Mouse (Mus musculus): ENCODE measurements around the gene Hoxb5. TPM values are rescaled to one million over a fixed set of nuclear protein-coding genes. Genes with fewer than 3 reads are reported as not detected.

Hoxb5 gene
- polyA plus RNA-seq (2015; fragmentation: Nextera tagmentation; extraction: Ambion mirVana): not detected in 2 replicates

- Histone ChIP-seq H3K27me3 (replicated peaks; ENCODE audit: control insufficient read depth, insufficient read depth, low read length) (peaks cover 97% of the 10 kb centered on the region), H3K4me2 (ENCODE audit: low read length) (no peak within 1 kb of the TSS), H3K36me3 (ENCODE audit: control insufficient read depth, insufficient read depth) (no peaks in the 10 kb centered on the region), H3K4me1 (replicated peaks; ENCODE audit: control insufficient read depth, insufficient read depth, low read length) (no peaks in the 10 kb centered on the region; the same call in 1 of the 2 replicates), H3K9me3 (ENCODE audit: control insufficient read depth, low read length) (no peaks in the 10 kb centered on the region), H3K27ac (ENCODE audit: low read length) (no peak within 1 kb of the TSS), H3K9ac (replicated peaks; ENCODE audit: low read depth, low read length) (no peak within 1 kb of the TSS), H3K4me3 (replicated peaks; ENCODE audit: low read length) (no peak within 1 kb of the TSS)
- no peak for ATAC-seq
- 1% methylated on average over 69 of the region's 69 CpGs for WGBS
These were observed at the start of gene Hoxb5 for GRCm38 (mm10) chr11:96303151-96304099. Hoxb5 (plus strand) TSS chr11:96303336.

GRCm38 (mm10) chr11:96254221-96254620 is 48.9 kb upstream of the Hoxb5 start:
- H3K4me2 ChIP-seq (ENCODE audit: low read length): no peak overlapping the region
- peaks cover 94% of the 10 kb centered on the region for H3K27me3 ChIP-seq (replicated peaks; ENCODE audit: control insufficient read depth, insufficient read depth, low read length)
- no peak overlapping the region for H3K4me3 ChIP-seq (replicated peaks; ENCODE audit: low read length)
- peaks cover 3% of the 10 kb centered on the region; the same call in 1 of the 2 replicates for H3K9me3 ChIP-seq (ENCODE audit: control insufficient read depth, low read length)
- no peak overlapping the region for H3K27ac ChIP-seq (ENCODE audit: low read length)
- no peaks in the 10 kb centered on the region for H3K4me1 ChIP-seq (replicated peaks; ENCODE audit: control insufficient read depth, insufficient read depth, low read length)
- WGBS: 1% methylated on average over 11 of the region's 11 CpGs
- no peaks in the 10 kb centered on the region for H3K36me3 ChIP-seq (ENCODE audit: control insufficient read depth, insufficient read depth)
- H3K9ac ChIP-seq (replicated peaks; ENCODE audit: low read depth, low read length): no peak overlapping the region
- no peak for ATAC-seq

DNA sequence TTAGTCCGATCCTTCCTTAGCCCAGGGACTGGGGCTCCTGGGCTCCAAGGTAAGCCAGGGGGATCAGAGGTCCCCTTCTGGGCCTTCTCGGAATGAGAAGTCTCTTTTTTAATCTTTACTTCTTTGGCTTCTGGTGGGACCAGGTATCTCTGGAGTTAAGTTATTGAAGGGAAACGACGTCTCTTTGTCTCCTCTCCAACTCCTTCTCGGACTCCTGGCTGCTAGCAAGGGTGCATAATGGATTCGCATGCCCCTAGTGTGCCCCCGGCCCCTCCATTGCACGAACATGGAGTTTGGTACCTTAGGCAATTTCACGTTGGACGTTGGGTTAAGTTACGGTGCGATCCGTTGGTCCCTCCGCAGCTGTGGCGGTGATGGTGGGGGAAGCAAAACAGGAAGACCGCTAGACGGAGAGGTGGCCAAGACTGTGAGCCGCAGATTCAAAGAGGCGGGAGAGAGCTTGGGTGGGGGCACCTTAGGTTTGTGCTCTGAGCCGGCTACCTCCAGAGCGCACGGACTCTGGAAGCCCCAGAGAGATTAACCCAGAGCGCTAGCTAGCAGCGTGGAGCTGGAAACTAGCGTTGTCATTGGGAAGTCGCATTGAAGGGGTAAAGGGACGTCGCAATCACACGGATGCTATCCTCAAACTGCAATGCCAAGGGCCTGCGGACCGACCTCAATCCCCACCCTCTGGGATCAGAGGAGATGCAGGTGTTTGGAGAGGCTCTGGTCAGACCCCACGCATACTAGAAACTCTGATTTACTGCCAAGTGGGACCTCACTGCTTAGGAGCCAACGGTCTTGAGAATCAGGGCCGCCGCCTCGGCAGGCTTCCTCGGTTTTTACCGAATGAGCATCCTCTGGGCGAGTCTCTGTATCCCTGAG is 47.8 kb upstream of the Hoxb5 start:
- H3K27me3 ChIP-seq (replicated peaks; ENCODE audit: control insufficient read depth, insufficient read depth, low read length): peaks cover 94% of the 10 kb centered on the region
- under 1% methylated on average over 39 of the region's 39 CpGs for WGBS
- ATAC-seq: no peak
- no peaks in the 10 kb centered on the region for H3K36me3 ChIP-seq (ENCODE audit: control insufficient read depth, insufficient read depth)
- H3K27ac ChIP-seq (ENCODE audit: low read length): no peak overlapping the region
- no peak overlapping the region for H3K9ac ChIP-seq (replicated peaks; ENCODE audit: low read depth, low read length)
- H3K4me1 ChIP-seq (replicated peaks; ENCODE audit: control insufficient read depth, insufficient read depth, low read length): no peaks in the 10 kb centered on the region
- no peak overlapping the region for H3K4me2 ChIP-seq (ENCODE audit: low read length)
- H3K9me3 ChIP-seq (ENCODE audit: control insufficient read depth, low read length): no peaks in the 10 kb centered on the region
- H3K4me3 ChIP-seq (replicated peaks; ENCODE audit: low read length): no peak overlapping the region

GRCm38 (mm10) chr11:96255996-96256445 is 47.1 kb upstream of the Hoxb5 start:
- no peak for ATAC-seq
- no peak overlapping the region for H3K27ac ChIP-seq (ENCODE audit: low read length)
- H3K27me3 ChIP-seq (replicated peaks; ENCODE audit: control insufficient read depth, insufficient read depth, low read length): peaks cover 94% of the 10 kb centered on the region
- WGBS: under 1% methylated on average over 14 of the region's 14 CpGs
- no peaks in the 10 kb centered on the region for H3K36me3 ChIP-seq (ENCODE audit: control insufficient read depth, insufficient read depth)
- H3K4me1 ChIP-seq (replicated peaks; ENCODE audit: control insufficient read depth, insufficient read depth, low read length): no peaks in the 10 kb centered on the region
- H3K4me2 ChIP-seq (ENCODE audit: low read length): no peak overlapping the region
- no peaks in the 10 kb centered on the region for H3K9me3 ChIP-seq (ENCODE audit: control insufficient read depth, low read length)
- no peak overlapping the region for H3K9ac ChIP-seq (replicated peaks; ENCODE audit: low read depth, low read length)
- H3K4me3 ChIP-seq (replicated peaks; ENCODE audit: low read length): no peak overlapping the region

- no peak for ATAC-seq
These were observed 46.0 kb upstream of the Hoxb5 start for GRCm38 (mm10) chr11:96257141-96257540.

DNA sequence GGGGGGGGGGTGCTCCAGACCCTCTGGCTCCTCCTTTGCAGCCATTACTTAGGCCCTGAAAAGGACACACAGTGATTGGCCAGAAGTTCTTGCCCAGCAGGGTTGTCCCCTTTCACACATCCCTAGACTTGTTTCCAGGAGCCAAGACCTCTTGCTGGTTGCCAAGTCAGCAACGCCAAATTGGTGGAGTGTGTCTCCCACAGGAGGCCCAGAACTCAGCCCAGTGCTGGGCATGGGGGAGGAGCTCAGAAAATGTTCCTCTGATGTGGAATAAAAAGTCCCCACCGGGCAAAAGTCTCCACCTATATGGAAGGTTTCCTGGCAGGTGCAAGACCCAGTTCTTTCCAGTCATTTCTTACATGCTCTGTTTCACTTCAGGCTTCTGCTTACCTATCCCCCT is 44.1 kb upstream of the Hoxb5 start:
- Histone ChIP-seq H3K27me3 (replicated peaks; ENCODE audit: control insufficient read depth, insufficient read depth, low read length) (peaks cover 98% of the 10 kb centered on the region), H3K4me1 (replicated peaks; ENCODE audit: control insufficient read depth, insufficient read depth, low read length) (no peaks in the 10 kb centered on the region), H3K36me3 (ENCODE audit: control insufficient read depth, insufficient read depth) (no peaks in the 10 kb centered on the region), H3K27ac (ENCODE audit: low read length) (no peak overlapping the region), H3K9ac (replicated peaks; ENCODE audit: low read depth, low read length) (no peak overlapping the region), H3K9me3 (ENCODE audit: control insufficient read depth, low read length) (no peaks in the 10 kb centered on the region), H3K4me3 (replicated peaks; ENCODE audit: low read length) (no peak overlapping the region), H3K4me2 (ENCODE audit: low read length) (no peak overlapping the region)
- 0% methylated on average over 2 of the region's 2 CpGs for WGBS
- ATAC-seq: no peak

More at GRCm38 (mm10) chr11:96257141-96257540, 46.0 kb upstream of the Hoxb5 start:
- Histone ChIP-seq H3K9me3 (ENCODE audit: control insufficient read depth, low read length) (no peaks in the 10 kb centered on the region), H3K36me3 (ENCODE audit: control insufficient read depth, insufficient read depth) (no peaks in the 10 kb centered on the region), H3K9ac (replicated peaks; ENCODE audit: low read depth, low read length) (no peak overlapping the region), H3K4me2 (ENCODE audit: low read length) (no peak overlapping the region), H3K4me3 (replicated peaks; ENCODE audit: low read length) (no peak overlapping the region), H3K27me3 (replicated peaks; ENCODE audit: control insufficient read depth, insufficient read depth, low read length) (peaks cover 97% of the 10 kb centered on the region), H3K27ac (ENCODE audit: low read length) (no peak overlapping the region), H3K4me1 (replicated peaks; ENCODE audit: control insufficient read depth, insufficient read depth, low read length) (no peaks in the 10 kb centered on the region)
- WGBS: 22% methylated on average over 2 of the region's 2 CpGs

DNA sequence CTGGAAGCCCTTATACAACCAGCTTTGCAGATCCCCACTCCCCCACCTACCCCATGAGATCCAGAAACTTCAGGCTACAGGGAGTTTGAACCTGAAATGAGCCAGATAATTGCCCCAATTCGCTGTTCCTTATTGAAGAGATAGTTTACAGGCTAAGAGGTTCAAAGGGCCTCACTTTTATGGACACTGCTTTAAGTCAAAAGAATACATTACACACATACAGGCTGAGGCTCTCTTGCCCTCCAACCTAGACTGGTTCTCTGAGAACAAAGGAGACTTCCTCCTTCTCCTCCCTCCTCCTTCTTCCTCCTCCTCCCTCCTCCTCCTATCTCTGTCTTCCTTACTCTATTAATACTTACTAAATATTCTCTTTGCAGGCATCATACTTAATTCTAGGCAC is 43.6 kb upstream of the Hoxb5 start:
- Histone ChIP-seq H3K9me3 (ENCODE audit: control insufficient read depth, low read length) (no peaks in the 10 kb centered on the region), H3K4me2 (ENCODE audit: low read length) (no peak overlapping the region), H3K4me1 (replicated peaks; ENCODE audit: control insufficient read depth, insufficient read depth, low read length) (no peaks in the 10 kb centered on the region), H3K36me3 (ENCODE audit: control insufficient read depth, insufficient read depth) (no peaks in the 10 kb centered on the region), H3K27me3 (replicated peaks; ENCODE audit: control insufficient read depth, insufficient read depth, low read length) (peaks cover 98% of the 10 kb centered on the region), H3K4me3 (replicated peaks; ENCODE audit: low read length) (no peak overlapping the region), H3K9ac (replicated peaks; ENCODE audit: low read depth, low read length) (no peak overlapping the region), H3K27ac (ENCODE audit: low read length) (no peak overlapping the region)
- no peak for ATAC-seq
- WGBS: 5% methylated on average over 1 of the region's 1 CpGs

DNA sequence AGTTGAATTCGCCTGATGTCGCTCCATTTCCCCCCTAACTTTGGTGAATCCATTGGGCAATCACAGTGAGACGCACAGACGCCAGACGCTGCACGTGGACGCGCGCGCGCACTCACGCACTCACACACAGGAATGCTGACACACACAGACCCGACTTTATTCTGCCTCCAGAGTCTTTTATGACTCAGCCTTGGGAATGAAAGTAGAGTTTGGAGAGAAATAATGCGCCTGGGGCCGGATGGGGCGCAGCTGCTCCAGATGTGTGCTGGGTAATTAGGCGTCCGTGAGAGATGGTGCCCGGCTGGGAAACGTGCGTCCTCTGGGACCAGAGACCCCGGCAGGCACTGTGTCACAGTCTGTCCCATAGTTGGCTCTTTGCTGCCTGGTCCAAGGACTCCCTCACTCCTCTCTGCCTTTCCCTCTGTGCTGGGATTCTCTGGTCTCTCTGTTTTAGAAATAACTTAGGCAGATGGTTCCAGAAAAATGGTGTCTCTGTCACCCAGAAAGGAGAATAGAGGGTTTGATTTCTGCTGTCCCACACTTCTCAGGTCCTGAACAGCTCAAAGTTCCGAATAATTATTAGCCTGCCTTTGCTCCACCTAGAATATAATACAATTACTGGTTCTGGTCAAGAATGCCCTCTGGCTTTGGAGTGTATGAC is 42.7 kb upstream of the Hoxb5 start:
- Histone ChIP-seq H3K27me3 (replicated peaks; ENCODE audit: control insufficient read depth, insufficient read depth, low read length) (peaks cover 97% of the 10 kb centered on the region), H3K36me3 (ENCODE audit: control insufficient read depth, insufficient read depth) (no peaks in the 10 kb centered on the region), H3K4me2 (ENCODE audit: low read length) (no peak overlapping the region), H3K9ac (replicated peaks; ENCODE audit: low read depth, low read length) (no peak overlapping the region), H3K4me3 (replicated peaks; ENCODE audit: low read length) (no peak overlapping the region), H3K27ac (ENCODE audit: low read length) (no peak overlapping the region), H3K9me3 (ENCODE audit: control insufficient read depth, low read length) (no peaks in the 10 kb centered on the region), H3K4me1 (replicated peaks; ENCODE audit: control insufficient read depth, insufficient read depth, low read length) (no peaks in the 10 kb centered on the region)
- 2% methylated on average over 23 of the region's 23 CpGs for WGBS
- no peak for ATAC-seq
